Mouse (Mus musculus) embryonic facial prominence, embryonic 13.5 days (tissue): ENCODE measurements at regions not wholly inside any gene's neighbourhood (a gene's known extent, or its start where the extent isn't known, plus 50 kb on each side); places are given as distances from the start of the nearest gene placed in this dataset.

ENCODE experiments used
- ATAC-seq: fragments of 200-750 bp; cut with Nextera tagmentation; 2 replicates; pipeline ENCODE4 v1.8.0; 2017; ENCODE audit warnings: low read depth; ENCODE audit not compliant: insufficient number of reproducible peaks, insufficient read depth, low FRiP score, low TSS enrichment
- H3K27ac ChIP-seq: fragments of 300-500 bp; sonication (generic); 2 replicates; pipeline ENCODE4 v1.5.1; 2015; ENCODE audit warnings: moderate library complexity, mild to moderate bottlenecking, inconsistent platforms
- H3K27me3 ChIP-seq: fragments of 300-500 bp; sonication (generic); 2 replicates; pipeline ENCODE4 v1.6.1; 2015; ENCODE audit warnings: mild to moderate bottlenecking, inconsistent platforms
- H3K36me3 ChIP-seq: fragments of 300-500 bp; sonication (generic); 2 replicates; pipeline ENCODE4 v1.6.1; 2015; ENCODE audit warnings: mild to moderate bottlenecking, inconsistent platforms
- H3K4me1 ChIP-seq: fragments of 300-500 bp; sonication (generic); 2 replicates; pipeline ENCODE4 v1.6.1; 2015; ENCODE audit warnings: inconsistent platforms
- H3K4me2 ChIP-seq: fragments of 300-500 bp; sonication (generic); 2 replicates; pipeline ENCODE4 v1.6.1; 2015; ENCODE audit warnings: moderate library complexity, mild to moderate bottlenecking, inconsistent platforms
- H3K4me3 ChIP-seq: fragments of 300-500 bp; sonication (generic); 2 replicates; pipeline ENCODE4 v1.5.1; 2015; ENCODE audit warnings: mild to moderate bottlenecking, inconsistent platforms
- H3K9ac ChIP-seq: fragments of 300-500 bp; sonication (generic); 2 replicates; pipeline ENCODE4 v1.6.1; 2015; ENCODE audit warnings: mild to moderate bottlenecking, inconsistent platforms
- H3K9me3 ChIP-seq: fragments of 300-500 bp; sonication (generic); 2 replicates; pipeline ENCODE4 v1.6.1; 2016; ENCODE audit warnings: inconsistent platforms
- whole genome bisulfite sequencing: fragments of 180-500 bp; shearing (Covaris S2); methylation state at CpG from one replicate; pipeline ENCODE4 v1.1.7; 2015; ENCODE audit warnings: mixed read lengths; 5-methylcytosine and 5-hydroxymethylcytosine counted together

DNA sequence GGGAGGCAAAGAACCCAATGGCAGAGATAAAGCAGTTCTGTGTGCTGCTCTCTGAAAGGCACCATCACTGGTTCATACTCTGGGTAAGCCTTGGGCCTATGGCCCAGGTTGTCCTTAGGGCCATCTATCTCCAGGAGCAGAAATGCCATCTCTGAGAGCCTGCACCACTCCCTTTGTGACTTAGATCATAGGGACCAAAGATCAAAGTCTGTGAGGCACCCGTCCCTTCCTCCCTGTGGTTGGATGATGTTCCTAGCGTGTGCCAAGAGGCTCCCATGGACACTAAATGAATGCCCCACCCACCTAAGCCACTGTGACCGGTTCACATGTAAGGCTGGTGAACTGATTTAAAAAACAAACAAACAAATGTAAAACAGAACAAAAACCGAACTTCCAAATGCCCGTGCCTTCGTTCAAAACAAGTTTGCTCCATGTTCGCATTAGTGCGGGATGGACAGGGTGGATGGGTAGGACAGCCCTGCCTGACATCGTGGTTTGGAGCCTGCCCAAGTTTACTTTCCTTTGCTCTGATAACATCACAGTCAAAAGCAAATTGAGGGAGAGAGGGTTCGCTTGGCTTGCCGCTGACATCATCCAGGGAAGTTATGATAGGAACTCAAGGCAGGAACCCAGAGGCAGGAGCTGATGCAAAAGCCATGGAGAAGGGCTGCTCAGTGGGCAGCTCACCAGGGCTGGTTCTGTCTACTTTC, 418.6 kb downstream of the Med13l start:
- WGBS, result 68% methylated on average over 11 of the region's 11 CpGs
- no peak for ATAC-seq
- Histone ChIP-seq H3K27me3 (0 out of 2 replicates have a peak, but pooled peaks cover 3% of the 10 kb centered on the region), H3K9me3 (no peaks in the 10 kb centered on the region), H3K27ac (no peak overlapping the region), H3K9ac (no peak overlapping the region), H3K4me2 (no peak overlapping the region), H3K4me1 (peaks cover 10% of the 10 kb centered on the region), H3K36me3 (no peaks in the 10 kb centered on the region), H3K4me3 (no peak overlapping the region)

GRCm38 (mm10) chr5:118981046-118981445, 420.6 kb downstream of the Med13l start:
- Histone ChIP-seq H3K27me3 (0 out of 2 replicates have a peak, but pooled peaks cover 3% of the 10 kb centered on the region), H3K9me3 (no peaks in the 10 kb centered on the region), H3K4me1 (peaks cover 7% of the 10 kb centered on the region), H3K4me2 (peak overlapping the region; percentile 18; the same call in 1 of the 2 replicates), H3K36me3 (no peaks in the 10 kb centered on the region), H3K4me3 (no peak overlapping the region), H3K9ac (no peak overlapping the region), H3K27ac (no peak overlapping the region)
- no peak for ATAC-seq
- WGBS, result 20% methylated on average over 16 of the region's 16 CpGs

DNA sequence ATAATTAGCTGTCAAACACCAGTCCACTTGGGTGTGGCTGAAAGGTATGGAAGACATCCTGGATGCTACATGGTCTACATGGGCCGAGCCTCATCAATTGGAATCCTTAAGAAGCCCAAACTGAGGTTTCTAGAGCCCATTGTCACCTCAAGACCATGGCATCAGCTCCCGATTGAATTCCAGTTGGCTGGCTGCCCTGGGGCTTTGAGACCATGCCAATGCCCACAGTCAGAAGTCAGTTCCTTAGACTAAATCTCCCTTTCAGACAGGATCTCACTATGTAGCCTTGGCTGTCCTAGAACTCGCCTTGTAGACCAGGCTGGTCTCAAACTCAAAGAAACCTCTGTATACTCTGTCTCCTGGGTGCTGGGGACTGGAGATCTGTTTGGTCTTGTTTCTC, 423.8 kb downstream of the Med13l start:
- H3K27ac ChIP-seq, result no peak overlapping the region
- 84% methylated on average over 3 of the region's 3 CpGs for WGBS

GRCm38 (mm10) chr5:118984797-118985408, 424.4 kb downstream of the Med13l start:
- H3K27ac ChIP-seq, result no peak overlapping the region
- no peaks in the 10 kb centered on the region for H3K9me3 ChIP-seq
- peaks cover 7% of the 10 kb centered on the region for H3K4me1 ChIP-seq
- no peak overlapping the region for H3K4me3 ChIP-seq
- peaks cover 8% of the 10 kb centered on the region; the same call in 1 of the 2 replicates for H3K27me3 ChIP-seq
- 92% methylated on average over 9 of the region's 9 CpGs for WGBS
- H3K9ac ChIP-seq, result no peak overlapping the region
- no peaks in the 10 kb centered on the region for H3K36me3 ChIP-seq
- H3K4me2 ChIP-seq, result no peak overlapping the region
- no peak for ATAC-seq

More for the DNA sequence above, 423.8 kb downstream of the Med13l start:
- ATAC-seq, result no peak
- H3K9me3 ChIP-seq, result no peaks in the 10 kb centered on the region
- H3K4me1 ChIP-seq, result peaks cover 7% of the 10 kb centered on the region
- H3K4me3 ChIP-seq, result no peak overlapping the region
- H3K4me2 ChIP-seq, result no peak overlapping the region
- H3K9ac ChIP-seq, result no peak overlapping the region
- H3K36me3 ChIP-seq, result no peaks in the 10 kb centered on the region
- H3K27me3 ChIP-seq, result peaks cover 8% of the 10 kb centered on the region; the same call in 1 of the 2 replicates

DNA sequence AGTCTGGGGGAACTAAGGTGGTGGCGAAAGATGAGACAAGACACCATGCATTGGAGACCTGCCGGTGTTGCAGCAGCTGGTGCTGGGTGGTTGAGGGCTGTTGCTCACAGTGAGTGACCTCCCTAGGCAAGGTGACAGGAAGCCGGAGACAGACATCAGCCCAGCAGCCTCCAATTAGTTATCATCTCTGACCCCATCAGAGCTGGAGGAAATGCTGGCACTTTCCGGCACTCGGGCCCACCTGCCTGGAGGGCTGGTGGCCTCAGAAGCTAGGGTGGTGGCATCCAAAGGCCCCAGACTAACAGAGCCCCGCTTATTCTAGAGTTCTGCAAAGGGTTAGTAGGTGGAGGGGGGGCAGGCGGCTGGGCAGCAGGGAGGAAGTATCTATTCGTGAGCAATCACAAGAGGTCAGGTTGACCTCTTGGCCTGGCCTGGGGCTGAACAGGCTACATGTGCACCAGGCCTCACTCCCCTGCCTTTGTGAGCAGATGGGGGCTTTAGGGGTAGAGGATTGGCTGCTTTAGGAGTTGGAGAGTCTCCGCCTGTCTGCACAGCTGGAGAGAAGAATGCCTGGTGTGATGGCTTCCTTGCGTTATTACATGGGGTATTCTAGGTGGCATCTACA, 427.0 kb downstream of the Med13l start:
- Histone ChIP-seq H3K27ac (no peak overlapping the region), H3K4me1 (no peaks in the 10 kb centered on the region), H3K4me2 (no peak overlapping the region), H3K4me3 (no peak overlapping the region), H3K9ac (no peak overlapping the region), H3K36me3 (no peaks in the 10 kb centered on the region), H3K27me3 (peaks cover 8% of the 10 kb centered on the region; the same call in 1 of the 2 replicates), H3K9me3 (no peaks in the 10 kb centered on the region)
- 42% methylated on average over 10 of the region's 10 CpGs for WGBS
- no peak for ATAC-seq

DNA sequence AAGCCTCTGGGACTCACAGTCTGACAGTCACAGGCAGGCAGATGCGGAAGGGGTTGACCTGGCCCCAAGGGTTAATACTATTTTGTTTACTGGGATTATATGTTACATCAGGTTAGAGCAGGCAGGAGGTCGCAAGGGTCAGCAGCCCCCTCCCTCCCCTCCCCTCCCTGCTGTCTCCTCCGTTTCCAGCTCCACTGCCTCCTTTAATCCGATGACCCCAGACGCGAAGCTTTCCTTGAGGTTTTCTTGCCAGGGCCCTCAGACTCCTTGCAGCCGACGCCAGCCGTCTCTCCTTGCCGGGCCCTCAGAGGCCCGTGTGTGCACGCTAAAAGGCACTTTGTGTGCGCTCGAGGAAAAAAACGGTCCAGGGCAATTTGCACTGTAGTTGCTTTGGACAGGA, 438.6 kb downstream of the Med13l start:
- peaks cover 10% of the 10 kb centered on the region; the same call in 1 of the 2 replicates for H3K27me3 ChIP-seq
- peaks cover 11% of the 10 kb centered on the region for H3K4me1 ChIP-seq
- no peak overlapping the region for H3K9ac ChIP-seq
- H3K36me3 ChIP-seq, result no peaks in the 10 kb centered on the region
- no peak for ATAC-seq
- H3K27ac ChIP-seq, result no peak overlapping the region
- no peak overlapping the region for H3K4me2 ChIP-seq
- no peak overlapping the region for H3K4me3 ChIP-seq
- no peaks in the 10 kb centered on the region for H3K9me3 ChIP-seq
- 5% methylated on average over 15 of the region's 15 CpGs for WGBS

DNA sequence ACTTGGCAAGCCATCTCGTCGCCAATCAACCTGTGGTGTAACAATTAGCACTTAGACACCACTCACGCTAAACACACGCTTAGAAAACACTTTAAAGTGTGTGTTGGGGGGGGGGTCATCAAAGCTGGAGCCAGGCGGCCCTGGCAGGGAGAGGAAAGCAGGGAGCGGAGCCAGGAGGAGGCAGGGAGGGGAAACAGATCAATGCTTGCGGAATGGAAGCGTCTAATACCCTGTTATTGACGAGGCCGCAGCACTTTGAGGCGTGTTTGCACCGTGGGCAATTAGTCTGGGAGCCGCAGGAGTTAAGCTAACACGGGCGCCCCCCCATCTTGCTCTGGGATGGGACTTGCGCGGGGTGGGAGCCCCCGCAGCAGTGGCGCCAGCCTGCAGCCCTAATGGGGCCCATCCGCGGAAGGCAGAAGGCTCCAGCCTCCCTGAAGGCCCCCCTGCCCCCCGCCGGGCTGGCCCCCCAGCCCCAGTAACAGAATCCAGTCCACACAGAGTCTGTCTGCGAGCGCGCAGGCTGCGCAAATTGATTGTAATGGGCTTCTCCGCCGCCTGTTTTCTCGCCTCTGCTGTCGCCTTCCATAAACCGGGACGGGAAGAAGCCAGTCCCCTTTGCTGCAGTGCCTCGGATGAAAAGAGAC, 445.5 kb downstream of the Med13l start:
- H3K36me3 ChIP-seq, result no peaks in the 10 kb centered on the region
- H3K4me1 ChIP-seq, result peaks cover 16% of the 10 kb centered on the region
- H3K4me3 ChIP-seq, result peak overlapping the region; percentile 37
- H3K9me3 ChIP-seq, result no peaks in the 10 kb centered on the region
- peak overlapping the region; percentile 78 for H3K4me2 ChIP-seq
- H3K27me3 ChIP-seq, result peaks cover 7% of the 10 kb centered on the region; the same call in 1 of the 2 replicates
- peak overlapping the region; percentile 49 for H3K27ac ChIP-seq
- peak; percentile 59 for ATAC-seq
- WGBS, result under 1% methylated on average over 34 of the region's 34 CpGs
- peak overlapping the region; percentile 71 for H3K9ac ChIP-seq

- Histone ChIP-seq H3K4me3 (no peak overlapping the region), H3K36me3 (no peaks in the 10 kb centered on the region), H3K9ac (no peak overlapping the region), H3K4me1 (peaks cover 16% of the 10 kb centered on the region), H3K27me3 (peaks cover 14% of the 10 kb centered on the region; the same call in 1 of the 2 replicates), H3K27ac (no peak overlapping the region), H3K4me2 (no peak overlapping the region), H3K9me3 (no peaks in the 10 kb centered on the region)
- no peak for ATAC-seq
- 72% methylated on average over 14 of the region's 14 CpGs for WGBS
These were observed 449.6 kb downstream of the Med13l start for GRCm38 (mm10) chr5:119010048-119010447.

DNA sequence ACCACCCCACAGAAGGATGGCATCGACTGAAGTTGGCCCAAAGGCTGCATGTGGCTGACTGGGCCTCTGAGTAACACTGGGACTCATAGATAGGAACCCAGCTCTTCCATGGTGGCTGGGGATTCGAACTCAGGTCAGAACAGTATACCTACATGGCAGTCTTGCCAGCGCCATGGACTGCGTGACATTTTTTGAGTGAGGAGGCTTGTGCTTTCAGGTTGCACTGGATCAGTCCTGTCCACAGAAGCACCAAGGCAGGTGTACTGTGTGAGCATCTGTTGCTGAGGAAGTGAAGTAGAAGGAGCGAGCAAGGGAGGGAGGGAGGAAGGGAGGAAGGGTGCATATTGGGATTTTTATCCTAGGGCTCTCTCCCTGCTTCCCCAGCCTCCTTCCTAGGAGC, 454.7 kb downstream of the Med13l start:
- Histone ChIP-seq H3K27me3 (peaks cover 17% of the 10 kb centered on the region), H3K9me3 (no peaks in the 10 kb centered on the region), H3K4me3 (no peak overlapping the region), H3K4me1 (peaks cover 6% of the 10 kb centered on the region), H3K27ac (no peak overlapping the region), H3K4me2 (peak overlapping the region; percentile 18; the same call in 1 of the 2 replicates), H3K36me3 (no peaks in the 10 kb centered on the region), H3K9ac (no peak overlapping the region)
- WGBS, result 79% methylated on average over 5 of the region's 5 CpGs
- no peak for ATAC-seq

DNA sequence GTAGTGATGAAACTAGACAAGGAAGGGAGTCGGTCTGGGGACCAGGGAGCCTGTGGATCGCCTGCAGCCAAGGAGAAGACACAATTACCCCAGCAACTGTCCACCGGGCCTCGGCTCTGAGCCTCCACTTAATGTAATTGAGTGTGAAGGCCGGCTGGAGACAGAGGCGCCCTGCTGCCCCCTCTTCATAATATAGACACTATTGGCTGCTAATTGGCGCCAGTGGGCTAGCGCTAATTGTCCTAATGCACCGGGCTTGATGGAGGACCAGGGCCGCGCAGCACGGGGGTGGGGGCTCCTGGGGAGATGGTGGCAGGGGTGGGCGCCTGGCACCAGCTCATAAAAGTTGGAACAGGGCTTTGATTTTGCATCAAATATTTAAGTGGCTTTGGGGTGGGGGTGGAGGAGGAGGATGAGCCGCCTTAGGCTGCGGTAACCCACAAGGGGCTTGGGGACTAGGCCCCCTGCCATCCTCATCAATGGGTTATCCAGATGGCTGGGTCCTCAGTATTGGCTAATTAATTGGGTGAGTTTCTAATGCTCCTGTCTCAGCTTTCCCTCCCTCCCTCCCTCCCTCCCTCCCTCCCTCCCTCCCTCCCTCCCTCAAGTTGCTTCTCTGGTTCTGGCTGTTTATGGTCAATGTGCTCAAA, 455.3 kb downstream of the Med13l start:
- Histone ChIP-seq H3K9ac (no peak overlapping the region), H3K4me3 (no peak overlapping the region), H3K9me3 (no peaks in the 10 kb centered on the region), H3K27ac (no peak overlapping the region), H3K36me3 (no peaks in the 10 kb centered on the region), H3K4me2 (peak overlapping the region; percentile 18), H3K27me3 (peaks cover 14% of the 10 kb centered on the region), H3K4me1 (peaks cover 6% of the 10 kb centered on the region)
- no peak for ATAC-seq
- WGBS, result 13% methylated on average over 15 of the region's 15 CpGs

GRCm38 (mm10) chr5:119016420-119016819, 455.9 kb downstream of the Med13l start:
- no peak overlapping the region for H3K4me3 ChIP-seq
- no peak for ATAC-seq
- H3K9me3 ChIP-seq, result no peaks in the 10 kb centered on the region
- WGBS, result 63% methylated on average over 4 of the region's 4 CpGs
- H3K27ac ChIP-seq, result no peak overlapping the region
- H3K9ac ChIP-seq, result no peak overlapping the region
- no peak overlapping the region for H3K4me2 ChIP-seq
- no peaks in the 10 kb centered on the region for H3K36me3 ChIP-seq
- H3K4me1 ChIP-seq, result peaks cover 6% of the 10 kb centered on the region
- peaks cover 18% of the 10 kb centered on the region for H3K27me3 ChIP-seq
